Mouse (Mus musculus) kidney, embryonic 15.5 days (tissue): Measurements from ENCODE around the gene Dnah7c. TPM values are rescaled to one million over a fixed set of nuclear protein-coding genes. Genes with fewer than 3 reads are reported as not detected.

ENCODE experiments used
- ATAC-seq: fragments of 200-750 bp; cut with Nextera tagmentation; replicated peaks from 2 replicates; pipeline ENCODE4 v1.8.0; 2017; ENCODE audit warnings: moderate TSS enrichment; ENCODE audit not compliant: low FRiP score
- H3K27ac ChIP-seq: fragments of 300-500 bp; sonication (generic); 2 replicates; pipeline ENCODE4 v1.5.1; 2015; ENCODE audit warnings: mild to moderate bottlenecking, inconsistent platforms
- H3K27me3 ChIP-seq: fragments of 300-500 bp; sonication (generic); 2 replicates; pipeline ENCODE4 v1.6.1; 2015; ENCODE audit warnings: inconsistent platforms
- H3K36me3 ChIP-seq: fragments of 300-500 bp; sonication (generic); 2 replicates; pipeline ENCODE4 v1.6.1; 2015; ENCODE audit warnings: inconsistent platforms
- H3K4me1 ChIP-seq: fragments of 300-500 bp; sonication (generic); 2 replicates; pipeline ENCODE4 v1.6.1; 2015; ENCODE audit warnings: inconsistent platforms
- H3K4me2 ChIP-seq: fragments of 300-500 bp; sonication (generic); 2 replicates; pipeline ENCODE4 v1.6.1; 2015; ENCODE audit warnings: moderate library complexity, mild to moderate bottlenecking, inconsistent platforms
- H3K4me3 ChIP-seq: fragments of 300-500 bp; sonication (generic); replicated peaks from 2 replicates; pipeline ENCODE4 v1.5.1; 2015; ENCODE audit warnings: mild to moderate bottlenecking, inconsistent platforms
- H3K9ac ChIP-seq: fragments of 300-500 bp; sonication (generic); 2 replicates; pipeline ENCODE4 v1.6.1; 2015; ENCODE audit warnings: mild to moderate bottlenecking, inconsistent platforms
- H3K9me3 ChIP-seq: fragments of 300-500 bp; sonication (generic); replicated peaks from 2 replicates; pipeline ENCODE4 v1.6.1; 2016; ENCODE audit warnings: inconsistent platforms
- WGBS: fragments of 180-500 bp; shearing (Covaris S2); methylation state at CpG from one replicate; pipeline ENCODE4 v1.1.7; 2015; ENCODE audit warnings: mixed read lengths; 5-methylcytosine and 5-hydroxymethylcytosine counted together
- polyA plus RNA-seq: library from polyadenylated mRNA; unstranded; fragments of >200 nt; fragmentation: Nextera tagmentation; extraction: Ambion mirVana; gene quantifications from 2 replicates; pipeline ENCODE4 v1.2.1, GENCODE M21; 2015

Dnah7c gene
- polyA plus RNA-seq, 1 experiment from 2014 or later, result 0.06 TPM

- H3K27ac ChIP-seq, result no peak overlapping the region
- no peak for ATAC-seq
- H3K4me1 ChIP-seq, result peaks cover 9% of the 10 kb centered on the region; the same call in 1 of the 2 replicates
- no peak overlapping the region for H3K4me3 ChIP-seq
- no peak overlapping the region for H3K4me2 ChIP-seq
- WGBS, result 49% methylated on average over 5 of the region's 5 CpGs
- H3K27me3 ChIP-seq, result no peaks in the 10 kb centered on the region
- no peaks in the 10 kb centered on the region for H3K9me3 ChIP-seq
- no peaks in the 10 kb centered on the region for H3K36me3 ChIP-seq
- H3K9ac ChIP-seq, result no peak overlapping the region
Observed at GRCm38 (mm10) chr1:46845221-46845620, 419.8 kb downstream of the Dnah7c start.

GRCm38 (mm10) chr1:46849758-46850157 lies 424.4 kb downstream of the Dnah7c start:
- H3K4me1 ChIP-seq, result peaks cover 20% of the 10 kb centered on the region; the same call in 1 of the 2 replicates
- no peaks in the 10 kb centered on the region for H3K9me3 ChIP-seq
- no peaks in the 10 kb centered on the region for H3K27me3 ChIP-seq
- H3K36me3 ChIP-seq, result no peaks in the 10 kb centered on the region
- H3K27ac ChIP-seq, result no peak overlapping the region
- H3K9ac ChIP-seq, result no peak overlapping the region
- no peak overlapping the region for H3K4me3 ChIP-seq
- 57% methylated on average over 1 of the region's 1 CpGs for WGBS
- ATAC-seq, result no peak
- H3K4me2 ChIP-seq, result no peak overlapping the region

DNA sequence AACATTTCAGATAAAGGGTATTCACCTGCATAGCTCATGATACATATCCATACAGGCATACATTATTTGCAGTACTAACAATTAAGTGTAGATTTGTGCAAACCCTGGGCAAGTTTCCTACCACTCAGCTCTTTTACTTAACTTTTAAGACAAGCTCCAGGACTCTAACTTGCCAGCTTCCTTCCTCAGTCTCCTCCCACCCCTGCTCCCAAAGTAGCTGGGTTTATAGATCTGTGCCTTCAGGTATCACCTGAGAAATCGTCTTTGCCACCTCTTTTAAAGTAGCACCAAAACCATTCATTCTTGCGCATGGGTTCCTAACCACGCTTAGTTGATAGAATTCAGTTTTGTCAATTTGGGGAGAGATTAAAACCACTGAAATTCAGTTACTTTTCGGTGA lies 426.2 kb downstream of the Dnah7c start:
- WGBS, result 52% methylated on average over 4 of the region's 4 CpGs
- H3K4me3 ChIP-seq, result peak overlapping the region; percentile 22
- peak overlapping the region; percentile 42; the same call in 1 of the 2 replicates for H3K27ac ChIP-seq
- no peaks in the 10 kb centered on the region for H3K36me3 ChIP-seq
- ATAC-seq, result no peak
- H3K9ac ChIP-seq, result 0 out of 2 replicates have a peak overlapping the region, but pooled peaks have one; percentile 15
- no peaks in the 10 kb centered on the region for H3K9me3 ChIP-seq
- no peaks in the 10 kb centered on the region for H3K27me3 ChIP-seq
- H3K4me1 ChIP-seq, result peaks cover 22% of the 10 kb centered on the region; the same call in 1 of the 2 replicates
- H3K4me2 ChIP-seq, result peak overlapping the region; percentile 67

- Histone ChIP-seq H3K4me1 (peaks cover 22% of the 10 kb centered on the region; the same call in 1 of the 2 replicates), H3K4me3 (peak overlapping the region; percentile 81), H3K36me3 (no peaks in the 10 kb centered on the region), H3K9ac (peak overlapping the region; percentile 99), H3K27ac (peak overlapping the region; percentile 98), H3K9me3 (no peaks in the 10 kb centered on the region), H3K4me2 (peak overlapping the region; percentile 67), H3K27me3 (no peaks in the 10 kb centered on the region)
- no peak for ATAC-seq
- 0% methylated on average over 4 of the region's 4 CpGs for WGBS
Observed at GRCm38 (mm10) chr1:46852216-46852599, 426.8 kb downstream of the Dnah7c start.

GRCm38 (mm10) chr1:46852600-46853272 lies 427.3 kb downstream of the Dnah7c start:
- Histone ChIP-seq H3K4me3 (peak overlapping the region; percentile 81), H3K4me2 (peak overlapping the region; percentile 67), H3K4me1 (peaks cover 22% of the 10 kb centered on the region; the same call in 1 of the 2 replicates), H3K27me3 (no peaks in the 10 kb centered on the region), H3K36me3 (no peaks in the 10 kb centered on the region), H3K27ac (peak overlapping the region; percentile 98), H3K9me3 (no peaks in the 10 kb centered on the region), H3K9ac (peak overlapping the region; percentile 99)
- under 1% methylated on average over 43 of the region's 75 CpGs for whole genome bisulfite sequencing
- ATAC-seq, result peak; percentile 57

DNA sequence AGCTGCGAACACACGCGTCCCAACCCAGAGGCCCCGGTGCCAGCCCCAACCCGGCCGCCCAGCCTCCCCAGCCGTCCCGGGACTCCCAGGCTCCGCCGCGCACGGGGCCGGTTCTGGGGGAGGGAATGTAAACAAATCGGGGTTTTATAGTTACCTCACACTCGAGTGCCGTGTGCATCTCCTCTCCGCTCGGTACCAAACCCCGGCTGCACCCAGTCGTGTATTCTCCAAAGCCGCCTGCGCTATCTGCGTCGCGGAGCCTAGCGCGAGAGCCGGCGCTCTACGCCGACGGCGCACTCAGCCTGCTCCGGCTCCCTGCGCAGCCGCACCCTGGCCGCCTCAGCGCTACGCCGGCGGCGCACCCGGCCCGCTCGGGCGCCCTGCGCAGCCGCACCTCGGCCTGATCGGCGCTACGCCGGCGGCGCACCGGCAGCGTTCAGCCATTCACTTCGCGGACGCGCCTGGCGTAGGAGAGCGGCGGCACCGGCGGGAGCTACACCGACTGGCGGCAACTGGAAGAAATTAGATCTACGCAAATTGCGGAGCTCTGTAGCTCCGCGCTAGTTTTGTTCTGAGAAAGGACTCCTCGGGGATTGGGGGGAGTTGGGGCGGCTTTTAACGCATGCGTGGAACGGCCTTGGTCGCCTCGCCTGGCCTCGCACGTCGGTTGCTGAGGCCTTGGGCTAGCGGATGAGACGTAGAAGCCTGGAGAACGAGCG lies 428.1 kb downstream of the Dnah7c start:
- peak overlapping the region; percentile 67 for H3K4me2 ChIP-seq
- peak; percentile 96 for ATAC-seq

GRCm38 (mm10) chr1:46854036-46854900 lies 428.9 kb downstream of the Dnah7c start:
- H3K36me3 ChIP-seq, result no peaks in the 10 kb centered on the region
- H3K4me2 ChIP-seq, result peak overlapping the region; percentile 59
- peaks cover 22% of the 10 kb centered on the region; the same call in 1 of the 2 replicates for H3K4me1 ChIP-seq
- H3K9ac ChIP-seq, result peak overlapping the region; percentile 50
- H3K9me3 ChIP-seq, result no peaks in the 10 kb centered on the region
- H3K27me3 ChIP-seq, result no peaks in the 10 kb centered on the region
- H3K27ac ChIP-seq, result peak overlapping the region; percentile 98
- peak overlapping the region; percentile 81 for H3K4me3 ChIP-seq
- peak; percentile 65 for ATAC-seq
- WGBS, result 25% methylated on average over 18 of the region's 18 CpGs

More for the DNA sequence above, 428.1 kb downstream of the Dnah7c start:
- Histone ChIP-seq H3K9ac (peak overlapping the region; percentile 99), H3K9me3 (no peaks in the 10 kb centered on the region), H3K4me3 (peak overlapping the region; percentile 81), H3K27me3 (no peaks in the 10 kb centered on the region), H3K36me3 (no peaks in the 10 kb centered on the region), H3K4me1 (peaks cover 22% of the 10 kb centered on the region; the same call in 1 of the 2 replicates), H3K27ac (peak overlapping the region; percentile 98)
- under 1% methylated on average over 86 of the region's 86 CpGs for WGBS

GRCm38 (mm10) chr1:46856498-46856897 lies 431.1 kb downstream of the Dnah7c start:
- Histone ChIP-seq H3K4me2 (no peak overlapping the region), H3K36me3 (no peaks in the 10 kb centered on the region), H3K4me3 (no peak overlapping the region), H3K9me3 (no peaks in the 10 kb centered on the region), H3K9ac (no peak overlapping the region), H3K27ac (no peak overlapping the region), H3K27me3 (no peaks in the 10 kb centered on the region), H3K4me1 (peaks cover 11% of the 10 kb centered on the region; the same call in 1 of the 2 replicates)
- 51% methylated on average over 4 of the region's 4 CpGs for WGBS
- ATAC-seq, result no peak
